Mouse (Mus musculus) Muller cell, postnatal 12 days (primary cell): ENCODE measurements around the gene Olfr131.
"Not testable (repeated sequence)": the region's sequence is repeated elsewhere in the genome, so short reads cannot be mapped to it uniquely, and the experiment has no call there.

ENCODE experiments used
- DNase-seq: peaks from one replicate; pipeline ENCODE4 v3.0.0-alpha.2; 2015; ENCODE audit errors: inconsistent ontology term

Olfr131 gene

DNA sequence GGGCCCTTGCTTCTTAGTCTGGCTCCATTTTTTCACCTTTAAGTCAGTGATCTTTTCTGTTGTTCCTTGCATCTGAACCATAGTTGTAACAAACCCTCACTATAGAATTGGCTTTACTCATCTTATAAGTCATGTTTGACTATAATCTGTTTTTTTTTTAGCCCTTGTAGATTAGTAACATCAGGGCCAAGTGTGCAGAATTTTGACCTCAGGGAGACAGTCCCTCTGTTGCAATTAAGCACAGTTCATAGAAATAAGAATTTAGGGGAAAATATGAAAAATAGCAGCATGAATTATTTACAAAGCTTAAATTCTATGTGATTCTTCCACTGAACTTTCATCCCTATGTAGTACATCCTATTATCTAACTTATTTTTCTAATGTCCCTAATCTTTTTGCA, at the start of gene Olfr131:
Gene Olfr131, minus strand, starts transcription at position 101 of the 400 bp plus-strand sequence.
- DNase-seq: no peak

DNA sequence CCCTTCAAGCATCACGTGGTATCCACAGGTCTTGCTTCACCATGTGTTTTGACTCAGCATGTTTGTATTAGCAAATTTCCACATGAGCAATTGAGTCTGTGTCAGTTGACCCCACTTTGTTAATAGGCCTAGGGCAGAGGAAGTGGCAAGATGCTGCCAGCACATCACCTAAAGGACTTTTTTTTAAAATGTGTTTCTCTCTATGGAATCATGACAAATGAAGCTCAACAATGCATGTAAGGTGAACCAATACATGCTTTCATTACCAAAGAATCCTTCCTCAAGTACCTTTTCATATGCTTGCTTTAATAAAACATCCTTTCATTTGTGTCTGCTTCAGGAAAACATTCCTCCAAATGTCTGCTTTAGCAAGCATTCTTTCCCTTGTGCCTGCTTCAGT, 45.9 kb upstream of the Olfr131 start, which contains the start of gene Olfr132:
Gene Olfr132, minus strand, starts transcription at position 101 of the 400 bp plus-strand sequence.
- no peak for DNase-seq

DNA sequence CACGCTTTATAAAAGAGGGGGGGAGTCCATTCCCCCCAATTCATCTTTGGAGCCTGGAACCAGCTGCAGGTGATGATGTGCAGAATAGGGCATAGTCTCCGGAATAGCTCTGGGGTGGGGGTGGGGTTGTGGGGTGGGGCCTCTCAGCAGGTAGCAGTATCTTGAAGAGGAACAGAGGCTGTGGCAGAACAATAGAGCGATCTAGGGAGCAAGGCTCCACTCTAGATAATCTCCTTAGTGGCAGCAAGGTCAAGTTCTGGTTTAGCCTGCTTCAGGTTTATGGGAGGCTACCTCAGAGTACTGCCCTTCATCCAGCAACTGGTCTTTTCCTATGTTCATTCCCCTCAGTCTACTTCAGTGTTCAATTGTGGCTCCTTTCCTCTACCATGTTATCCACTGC, 36.9 kb upstream of the Olfr131 start:
- not testable (repeated sequence) for DNase-seq

- not testable (repeated sequence) for DNase-seq
These were observed 35.7 kb upstream of the Olfr131 start for GRCm38 (mm10) chr17:38124199-38124598.

DNA sequence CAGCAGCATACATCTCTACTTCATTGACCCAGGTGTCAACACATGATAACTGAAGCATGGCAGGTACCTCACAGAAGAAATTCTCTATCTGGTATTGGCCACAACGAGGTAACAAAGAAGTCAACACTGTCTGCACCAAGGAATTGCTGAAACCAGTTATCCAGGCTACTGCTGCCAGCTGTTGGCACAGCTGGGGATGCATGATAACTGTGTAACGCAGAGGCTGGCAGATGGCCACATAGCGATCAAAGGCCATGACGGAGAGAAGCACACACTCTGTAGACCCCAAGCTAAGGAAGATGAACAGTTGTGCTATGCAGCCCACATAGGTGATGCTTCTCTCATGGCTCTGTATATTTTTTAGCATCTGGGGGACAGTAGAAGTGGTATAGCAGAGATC, 6.1 kb downstream of the Olfr131 start:
- no peak for DNase-seq

GRCm38 (mm10) chr17:38063621-38064020, 24.9 kb downstream of the Olfr131 start, which contains the start of gene Olfr130:
Olfr130 (plus strand) TSS chr17:38063921.
- no peak for DNase-seq

GRCm38 (mm10) chr17:38059979-38060378, 28.5 kb downstream of the Olfr131 start, which contains the start of gene Olfr129:
Olfr129 (minus strand) TSS chr17:38060079.
- no peak for DNase-seq
